Mouse (Mus musculus): ENCODE results near the gene Cds2. TPM values are rescaled to one million over a fixed set of nuclear protein-coding genes. Genes with fewer than 3 reads are reported as not detected.

Gene Cds2
- total and polyA plus RNA-seq, 2 experiments from 2014 or later: 32.6 to 135 TPM

DNA sequence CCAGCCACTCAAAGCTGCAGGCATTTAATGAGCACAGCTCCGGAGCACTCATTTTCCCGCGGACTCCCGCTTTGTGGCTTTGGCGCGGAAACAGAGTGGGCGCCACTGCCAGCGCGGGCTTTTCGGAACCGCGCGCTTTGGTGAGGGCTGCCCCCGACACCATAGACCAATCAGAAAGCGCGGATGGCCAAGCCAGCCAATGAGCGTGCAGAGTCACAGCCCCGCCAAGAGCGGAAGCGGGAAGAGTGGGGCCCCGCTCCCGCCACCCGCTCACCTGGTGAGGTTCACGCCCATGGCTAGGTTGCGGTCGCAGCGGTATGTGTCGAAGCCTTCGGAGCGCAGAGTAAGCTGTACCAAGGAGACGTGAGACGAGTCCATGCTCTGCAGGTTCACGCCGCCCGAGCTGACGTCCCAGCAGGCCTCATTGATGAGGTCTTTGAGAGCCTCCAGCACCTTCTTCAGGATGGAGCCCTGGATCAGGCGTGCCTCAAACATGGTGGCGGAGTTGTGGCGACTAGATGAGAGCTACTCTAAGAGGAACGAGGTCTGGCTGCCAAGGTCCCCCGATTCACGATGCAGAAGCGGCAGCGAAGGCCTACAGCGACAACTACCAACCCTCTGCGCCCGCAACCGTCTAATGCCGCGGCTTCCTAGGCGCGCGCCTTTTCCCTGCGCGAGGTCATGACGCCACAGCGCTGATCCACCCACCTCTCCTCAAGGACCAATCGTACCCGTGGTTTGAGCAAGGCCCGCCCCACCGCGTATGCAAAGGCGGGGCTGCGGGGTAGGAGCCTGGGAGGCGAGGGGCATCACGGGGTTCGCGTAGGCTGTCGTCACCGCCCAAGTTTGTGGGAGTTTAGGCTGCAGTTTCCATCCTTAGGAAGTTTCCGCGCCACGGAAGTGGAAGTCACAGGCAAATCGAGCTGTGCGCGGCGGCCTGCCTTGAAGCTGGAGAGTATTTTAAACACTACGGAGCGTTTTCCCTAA is 10.1 kb upstream of the Cds2 start, which contains the start of gene Pcna:
Pcna (minus strand) TSS at position 773 of the 987 bp plus-strand sequence.
- peak within 1 kb of the TSS; percentile 54 for H3K4me3 ChIP-seq (ENCODE audit: low read depth, low read length)
- no peaks in the 10 kb centered on the region for H3K27me3 ChIP-seq (ENCODE audit: insufficient read depth, low read length)
- H3K9me3 ChIP-seq (ENCODE audit: low read length): no peaks in the 10 kb centered on the region
- H3K27ac ChIP-seq (ENCODE audit: low read depth, low read length): peak within 1 kb of the TSS; percentile 62
- under 1% methylated on average over 77 of the region's 79 CpGs for WGBS
- DNase-seq (ENCODE audit: low spot score) (peak; percentile 98), ATAC-seq (ENCODE audit: low FRiP score) (peak; percentile 100)
- no peak for TF ChIP-seq CTCF (IDR thresholded peaks at IDR 0.05)
- H3K9ac ChIP-seq (replicated peaks; ENCODE audit: low read length, poor library complexity, severe bottlenecking): peak within 1 kb of the TSS; percentile 42
- H3K36me3 ChIP-seq (ENCODE audit: insufficient read depth, low read length): no peaks in the 10 kb centered on the region
- H3K4me2 ChIP-seq (ENCODE audit: low read depth, low read length, poor library complexity, severe bottlenecking): peak within 1 kb of the TSS; percentile 74
- no peaks in the 10 kb centered on the region; the same call in 1 of the 2 replicates for H3K4me1 ChIP-seq (ENCODE audit: insufficient read depth, low read length)

- WGBS: under 1% methylated on average over 7 of the region's 7 CpGs
- Histone ChIP-seq H3K9me3 (ENCODE audit: low read length) (no peaks in the 10 kb centered on the region), H3K27me3 (ENCODE audit: insufficient read depth, low read length) (no peaks in the 10 kb centered on the region), H3K4me3 (ENCODE audit: low read depth, low read length) (peak overlapping the region; percentile 54), H3K9ac (replicated peaks; ENCODE audit: low read length, poor library complexity, severe bottlenecking) (0 out of 2 replicates have a peak overlapping the region, but pooled peaks have one; percentile 24), H3K4me2 (ENCODE audit: low read depth, low read length, poor library complexity, severe bottlenecking) (peak overlapping the region; percentile 74), H3K4me1 (ENCODE audit: insufficient read depth, low read length) (no peaks in the 10 kb centered on the region; the same call in 1 of the 2 replicates), H3K27ac (ENCODE audit: low read depth, low read length) (no peak overlapping the region), H3K36me3 (ENCODE audit: insufficient read depth, low read length) (no peaks in the 10 kb centered on the region)
- no peak for TF ChIP-seq CTCF (IDR thresholded peaks at IDR 0.05)
- ATAC-seq (ENCODE audit: low FRiP score): no peak
- no peak for DNase-seq (ENCODE audit: low spot score)
Observed at GRCm38 (mm10) chr2:132253603-132254002, 9.3 kb upstream of the Cds2 start.

- Histone ChIP-seq H3K27me3 (ENCODE audit: insufficient read depth, low read length) (no peaks in the 10 kb centered on the region), H3K4me3 (ENCODE audit: low read depth, low read length) (no peak overlapping the region), H3K9ac (replicated peaks; ENCODE audit: low read length, poor library complexity, severe bottlenecking) (no peak overlapping the region), H3K4me1 (ENCODE audit: insufficient read depth, low read length) (no peaks in the 10 kb centered on the region), H3K9me3 (ENCODE audit: low read length) (no peaks in the 10 kb centered on the region), H3K27ac (ENCODE audit: low read depth, low read length) (no peak overlapping the region), H3K36me3 (ENCODE audit: insufficient read depth, low read length) (no peaks in the 10 kb centered on the region), H3K4me2 (ENCODE audit: low read depth, low read length, poor library complexity, severe bottlenecking) (no peak overlapping the region)
- DNase-seq (ENCODE audit: low spot score): no peak
- no peak for TF ChIP-seq CTCF (IDR thresholded peaks at IDR 0.05)
- ATAC-seq (ENCODE audit: low FRiP score): no peak
- WGBS: 97% methylated on average over 6 of the region's 6 CpGs
Observed at GRCm38 (mm10) chr2:132257350-132258068, 5.4 kb upstream of the Cds2 start.

GRCm38 (mm10) chr2:132260601-132261000 is 2.3 kb upstream of the Cds2 start:
- Histone ChIP-seq H3K27ac (ENCODE audit: low read depth, low read length) (no peak overlapping the region), H3K4me1 (ENCODE audit: insufficient read depth, low read length) (peaks cover 6% of the 10 kb centered on the region), H3K4me3 (ENCODE audit: low read depth, low read length) (no peak overlapping the region), H3K27me3 (ENCODE audit: insufficient read depth, low read length) (no peaks in the 10 kb centered on the region), H3K9me3 (ENCODE audit: low read length) (no peaks in the 10 kb centered on the region), H3K4me2 (ENCODE audit: low read depth, low read length, poor library complexity, severe bottlenecking) (no peak overlapping the region), H3K36me3 (ENCODE audit: insufficient read depth, low read length) (no peaks in the 10 kb centered on the region), H3K9ac (replicated peaks; ENCODE audit: low read length, poor library complexity, severe bottlenecking) (no peak overlapping the region)
- DNase-seq (ENCODE audit: low spot score) (no peak), ATAC-seq (ENCODE audit: low FRiP score) (no peak)
- 96% methylated on average over 3 of the region's 3 CpGs for WGBS
- TF ChIP-seq CTCF (IDR thresholded peaks at IDR 0.05): no peak

- Histone ChIP-seq H3K9ac (replicated peaks; ENCODE audit: low read length, poor library complexity, severe bottlenecking) (no peak overlapping the region), H3K36me3 (ENCODE audit: insufficient read depth, low read length) (no peaks in the 10 kb centered on the region), H3K4me3 (ENCODE audit: low read depth, low read length) (no peak overlapping the region), H3K27ac (ENCODE audit: low read depth, low read length) (no peak overlapping the region), H3K4me2 (ENCODE audit: low read depth, low read length, poor library complexity, severe bottlenecking) (no peak overlapping the region), H3K4me1 (ENCODE audit: insufficient read depth, low read length) (peaks cover 6% of the 10 kb centered on the region), H3K27me3 (ENCODE audit: insufficient read depth, low read length) (no peaks in the 10 kb centered on the region), H3K9me3 (ENCODE audit: low read length) (no peaks in the 10 kb centered on the region)
- no peak for ATAC-seq (ENCODE audit: low FRiP score)
- DNase-seq (ENCODE audit: low spot score): no peak
- no peak for TF ChIP-seq CTCF (IDR thresholded peaks at IDR 0.05)
- WGBS: 69% methylated on average over 6 of the region's 6 CpGs
Observed at GRCm38 (mm10) chr2:132262175-132262574, 773 bp upstream of the Cds2 start.

All from midbrain, postnatal 0 days (tissue).